Mouse (Mus musculus) midbrain, embryonic 16.5 days (tissue): ENCODE data around the gene Rnasel. TPM values are rescaled to one million over a fixed set of nuclear protein-coding genes. Genes with fewer than 3 reads are reported as not detected.

Experiments
- ATAC-seq: fragments of 200-750 bp; cut with Nextera tagmentation; 2 replicates; pipeline ENCODE4 v1.8.0; 2017; ENCODE audit warnings: moderate TSS enrichment
- H3K27ac ChIP-seq: fragments of 300-500 bp; sonication (generic); 2 replicates; pipeline ENCODE4 v1.5.1; 2014; ENCODE audit warnings: mild to moderate bottlenecking, low read length, mixed read lengths
- H3K27me3 ChIP-seq: fragments of 300-500 bp; sonication (generic); 2 replicates; pipeline ENCODE4 v1.6.1; 2014; ENCODE audit warnings: low read depth, low read length, mixed read lengths; ENCODE audit not compliant: control insufficient read depth, insufficient read depth
- H3K36me3 ChIP-seq: fragments of 300-500 bp; sonication (generic); 2 replicates; pipeline ENCODE4 v1.6.1; 2014; ENCODE audit warnings: mild to moderate bottlenecking, low read length, moderate library complexity, mixed read lengths; ENCODE audit not compliant: control insufficient read depth, insufficient read depth
- H3K4me1 ChIP-seq: fragments of 300-500 bp; sonication (generic); 2 replicates; pipeline ENCODE4 v1.6.1; 2014; ENCODE audit warnings: mild to moderate bottlenecking, low read length, mixed read lengths; ENCODE audit not compliant: control insufficient read depth, insufficient read depth
- H3K4me2 ChIP-seq: fragments of 300-500 bp; sonication (generic); 2 replicates; pipeline ENCODE4 v1.6.1; 2014; ENCODE audit warnings: mild to moderate bottlenecking, low read length, mixed read lengths
- H3K4me3 ChIP-seq: fragments of 300-500 bp; sonication (generic); 2 replicates; pipeline ENCODE4 v1.5.1; 2014; ENCODE audit warnings: low read depth, mild to moderate bottlenecking, low read length, moderate library complexity, mixed read lengths
- H3K9ac ChIP-seq: fragments of 300-500 bp; sonication (generic); 2 replicates; pipeline ENCODE4 v1.6.1; 2014; ENCODE audit warnings: low read depth, low read length, mixed read lengths
- H3K9me3 ChIP-seq: fragments of 300-500 bp; sonication (generic); replicated peaks from 2 replicates; pipeline ENCODE4 v1.6.1; 2014; ENCODE audit warnings: mild to moderate bottlenecking, low read length, mixed read lengths; ENCODE audit not compliant: control insufficient read depth, poor library complexity, severe bottlenecking
- WGBS: fragments of 180-500 bp; shearing (Covaris S2); extraction: QIAGEN DNeasy Blood & Tissue Kit; methylation state at CpG from one replicate; pipeline ENCODE4 v1.1.7; 2014; 5-methylcytosine and 5-hydroxymethylcytosine counted together
- polyA plus RNA-seq: library from polyadenylated mRNA; unstranded; fragments of >200 nt; fragmentation: Nextera tagmentation; extraction: Ambion mirVana; gene quantifications from 2 replicates; pipeline ENCODE4 v1.2.1, GENCODE M21; 2015

Gene Rnasel
- polyA plus RNA-seq, 1 experiment from 2014 or later: 36.2 TPM

GRCm38 (mm10) chr1:153729806-153730205, 19.4 kb upstream of the Rnasel start:
- Histone ChIP-seq H3K27me3 (no peaks in the 10 kb centered on the region), H3K27ac (no peak overlapping the region), H3K9me3 (no peaks in the 10 kb centered on the region), H3K4me1 (peaks cover 9% of the 10 kb centered on the region; the same call in 1 of the 2 replicates), H3K9ac (no peak overlapping the region), H3K36me3 (no peaks in the 10 kb centered on the region), H3K4me2 (no peak overlapping the region), H3K4me3 (no peak overlapping the region)
- no peak for ATAC-seq
- WGBS: 58% methylated on average over 2 of the region's 2 CpGs

DNA sequence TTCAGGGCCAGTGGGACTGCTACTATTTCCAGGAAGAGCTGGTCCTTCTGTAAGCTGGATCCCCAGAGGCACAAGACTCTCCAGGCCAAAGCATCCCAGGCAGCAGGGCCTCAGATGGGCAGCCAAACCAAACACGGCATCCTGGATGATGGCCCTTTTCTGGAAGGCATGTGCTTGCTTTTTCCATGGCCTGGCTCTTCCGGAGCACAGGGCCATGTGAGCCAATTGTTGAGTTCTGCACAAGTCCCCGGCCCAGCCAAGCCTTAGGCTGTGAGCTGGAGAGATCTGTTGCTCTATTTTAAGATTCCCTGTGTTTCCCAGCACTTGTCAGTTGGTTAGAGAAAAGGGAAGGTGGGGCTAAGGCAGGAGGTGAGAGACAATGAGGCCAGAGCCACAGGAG, 18.6 kb upstream of the Rnasel start:
- no peaks in the 10 kb centered on the region for H3K9me3 ChIP-seq
- peaks cover 9% of the 10 kb centered on the region; the same call in 1 of the 2 replicates for H3K4me1 ChIP-seq
- H3K36me3 ChIP-seq: no peaks in the 10 kb centered on the region
- no peak overlapping the region for H3K9ac ChIP-seq
- no peaks in the 10 kb centered on the region for H3K27me3 ChIP-seq
- H3K27ac ChIP-seq: peak overlapping the region; percentile 11; the same call in 1 of the 2 replicates
- 61% methylated on average over 3 of the region's 3 CpGs for WGBS
- no peak overlapping the region for H3K4me2 ChIP-seq
- no peak for ATAC-seq
- no peak overlapping the region for H3K4me3 ChIP-seq

- WGBS: 35% methylated on average over 9 of the region's 9 CpGs
- no peak for ATAC-seq
Measured at GRCm38 (mm10) chr1:153733181-153733580, 16.0 kb upstream of the Rnasel start.

GRCm38 (mm10) chr1:153734866-153735265, 14.4 kb upstream of the Rnasel start:
- Histone ChIP-seq H3K9ac (no peak overlapping the region), H3K4me2 (no peak overlapping the region), H3K4me3 (no peak overlapping the region), H3K27me3 (no peaks in the 10 kb centered on the region), H3K9me3 (no peaks in the 10 kb centered on the region), H3K4me1 (peaks cover 33% of the 10 kb centered on the region), H3K27ac (no peak overlapping the region), H3K36me3 (no peaks in the 10 kb centered on the region)
- WGBS: 94% methylated on average over 4 of the region's 4 CpGs
- ATAC-seq: no peak

More at GRCm38 (mm10) chr1:153733181-153733580, 16.0 kb upstream of the Rnasel start:
- Histone ChIP-seq H3K36me3 (no peaks in the 10 kb centered on the region), H3K4me1 (peaks cover 30% of the 10 kb centered on the region), H3K4me2 (no peak overlapping the region), H3K27me3 (no peaks in the 10 kb centered on the region), H3K9me3 (no peaks in the 10 kb centered on the region), H3K4me3 (no peak overlapping the region), H3K27ac (no peak overlapping the region; the same call in 1 of the 2 replicates), H3K9ac (0 out of 2 replicates have a peak overlapping the region, but pooled peaks have one; percentile 27)

- H3K9ac ChIP-seq: no peak overlapping the region
- no peak overlapping the region for H3K4me3 ChIP-seq
- H3K4me1 ChIP-seq: peaks cover 36% of the 10 kb centered on the region
- H3K36me3 ChIP-seq: no peaks in the 10 kb centered on the region
- WGBS: 58% methylated on average over 6 of the region's 6 CpGs
- ATAC-seq: no peak
- no peaks in the 10 kb centered on the region for H3K27me3 ChIP-seq
- H3K9me3 ChIP-seq: no peaks in the 10 kb centered on the region
- H3K27ac ChIP-seq: peak overlapping the region; percentile 73; the same call in 1 of the 2 replicates
- no peak overlapping the region for H3K4me2 ChIP-seq
Measured at GRCm38 (mm10) chr1:153736096-153736495, 13.1 kb upstream of the Rnasel start.

GRCm38 (mm10) chr1:153737101-153738085, 11.8 kb upstream of the Rnasel start:
- Histone ChIP-seq H3K27ac (peak overlapping the region; percentile 84), H3K9ac (peak overlapping the region; percentile 22; the same call in 1 of the 2 replicates), H3K36me3 (no peaks in the 10 kb centered on the region), H3K27me3 (no peaks in the 10 kb centered on the region), H3K4me1 (peaks cover 42% of the 10 kb centered on the region), H3K4me2 (peak overlapping the region; percentile 22), H3K4me3 (no peak overlapping the region), H3K9me3 (no peaks in the 10 kb centered on the region)
- 11% methylated on average over 9 of the region's 9 CpGs for WGBS
- ATAC-seq: peak; percentile 63

GRCm38 (mm10) chr1:153739437-153740015, 9.7 kb upstream of the Rnasel start:
- no peak for ATAC-seq
- Histone ChIP-seq H3K9me3 (no peaks in the 10 kb centered on the region), H3K36me3 (no peaks in the 10 kb centered on the region), H3K4me2 (peak overlapping the region; percentile 75), H3K9ac (no peak overlapping the region; the same call in 1 of the 2 replicates), H3K4me3 (peak overlapping the region; percentile 47), H3K4me1 (peaks cover 45% of the 10 kb centered on the region), H3K27ac (no peak overlapping the region), H3K27me3 (no peaks in the 10 kb centered on the region)
- 16% methylated on average over 13 of the region's 13 CpGs for WGBS

- WGBS: under 1% methylated on average over 27 of the region's 28 CpGs
- peak within 1 kb of the TSS; percentile 75 for H3K4me2 ChIP-seq
Measured at GRCm38 (mm10) chr1:153740145-153740544, 9.1 kb upstream of the Rnasel start, which contains the start of gene Rgs16. Rgs16 (plus strand) TSS chr1:153740349.

More at GRCm38 (mm10) chr1:153740145-153740544, 9.1 kb upstream of the Rnasel start, which contains the start of gene Rgs16:
- H3K27me3 ChIP-seq: no peaks in the 10 kb centered on the region
- H3K36me3 ChIP-seq: no peaks in the 10 kb centered on the region
- H3K4me3 ChIP-seq: peak within 1 kb of the TSS; percentile 47
- H3K9me3 ChIP-seq: no peaks in the 10 kb centered on the region
- peak within 1 kb of the TSS; percentile 64 for H3K9ac ChIP-seq
- ATAC-seq: peak; percentile 66
- H3K4me1 ChIP-seq: peaks cover 46% of the 10 kb centered on the region
- no peak within 1 kb of the TSS for H3K27ac ChIP-seq
